Mouse (Mus musculus) ES-E14 (cell line): ENCODE measurements around the gene Ntng1.

Experiments used
- CHD2 ChIP-seq: IDR thresholded peaks from 2 replicates; pipeline ENCODE4 v1.6.1; 2014; ENCODE audit warnings: mild to moderate bottlenecking, low read depth, low read length, inconsistent platforms
- MAFK ChIP-seq: IDR thresholded peaks from 2 replicates; pipeline ENCODE4 v1.6.1; 2014; ENCODE audit warnings: mild to moderate bottlenecking, low read depth, low read length, inconsistent platforms; ENCODE audit not compliant: insufficient read depth
- ZC3H11A ChIP-seq: IDR thresholded peaks from 2 replicates; pipeline ENCODE4 v1.6.1; 2012; ENCODE audit warnings: low read depth, mild to moderate bottlenecking, inconsistent platforms, low read length, borderline replicate concordance
- ZNF384 ChIP-seq: IDR thresholded peaks from 2 replicates; pipeline ENCODE4 v1.6.1; 2012; ENCODE audit warnings: low read depth, low read length, inconsistent platforms

GRCm38 (mm10) chr3:109931021-109931420, 212.8 kb downstream of the Ntng1 start:
- TF ChIP-seq CHD2 (no peak), ZNF384 (no peak), ZC3H11A (no peak), MAFK (no peak)
